Mouse (Mus musculus): ENCODE measurements around the gene Mrs2.

Gene Mrs2

DNA sequence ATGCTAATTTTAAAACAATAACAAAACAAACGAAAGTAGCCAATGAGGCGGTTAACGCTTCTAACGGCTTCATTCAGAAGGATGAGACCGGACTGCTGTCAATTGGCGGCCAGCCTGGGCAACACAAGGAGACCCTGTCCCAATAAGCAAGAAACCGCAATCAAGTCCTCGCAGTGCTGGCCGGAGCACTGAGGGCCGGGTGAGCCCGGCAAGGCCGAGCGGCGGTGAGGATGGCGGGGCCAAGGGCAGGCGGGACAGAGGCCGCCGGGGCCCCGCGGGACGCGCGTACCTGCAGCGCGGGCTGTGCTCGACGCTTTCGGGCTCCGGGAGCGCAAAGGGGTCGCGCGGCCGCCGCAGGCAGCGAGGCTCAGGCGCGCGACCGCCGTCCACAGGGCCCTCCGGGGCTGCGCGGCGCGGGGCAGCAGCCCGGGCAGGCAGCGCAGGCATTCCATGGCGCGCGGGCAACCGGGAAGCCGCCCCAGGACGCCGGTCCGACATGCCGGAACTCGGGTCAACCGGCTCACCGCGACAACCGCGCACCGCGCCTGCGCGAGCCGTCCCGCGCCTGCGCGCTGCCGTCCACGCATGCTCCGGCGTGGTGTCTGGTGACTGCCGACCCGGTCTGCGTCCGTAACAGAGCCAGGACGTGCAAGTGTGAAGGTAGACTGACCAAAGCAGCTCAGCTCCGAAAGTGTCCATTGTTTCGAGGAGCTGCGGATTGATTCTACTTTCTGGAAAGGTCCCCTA, at the start of gene Mrs2:
TSS of gene Mrs2 (minus strand) at position 587 of the 747 bp plus-strand sequence.
- peak; percentile 90 for DNase-seq (ENCODE audit: low read depth)

DNA sequence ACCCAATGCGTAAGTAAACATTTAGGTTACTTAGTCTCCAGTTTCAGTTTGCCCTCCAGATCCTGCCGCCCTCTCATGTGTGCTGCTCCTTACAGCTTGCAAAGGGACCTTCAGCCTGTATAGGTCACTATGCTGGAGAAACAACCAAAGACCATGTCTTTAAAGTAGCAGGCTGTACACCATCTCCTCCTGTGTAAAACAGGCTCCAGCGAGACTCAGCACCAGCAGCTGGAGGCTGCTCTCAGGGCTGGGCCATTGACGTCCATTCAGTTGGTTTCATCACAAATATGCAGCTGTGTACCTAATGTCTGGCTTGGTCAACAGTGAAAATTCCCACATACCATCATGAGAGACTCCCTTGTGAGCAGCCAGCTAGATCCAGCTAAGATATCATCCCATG, 49.6 kb upstream of the Mrs2 start:
- peak; percentile 4 for DNase-seq (ENCODE audit: low read depth)

DNA sequence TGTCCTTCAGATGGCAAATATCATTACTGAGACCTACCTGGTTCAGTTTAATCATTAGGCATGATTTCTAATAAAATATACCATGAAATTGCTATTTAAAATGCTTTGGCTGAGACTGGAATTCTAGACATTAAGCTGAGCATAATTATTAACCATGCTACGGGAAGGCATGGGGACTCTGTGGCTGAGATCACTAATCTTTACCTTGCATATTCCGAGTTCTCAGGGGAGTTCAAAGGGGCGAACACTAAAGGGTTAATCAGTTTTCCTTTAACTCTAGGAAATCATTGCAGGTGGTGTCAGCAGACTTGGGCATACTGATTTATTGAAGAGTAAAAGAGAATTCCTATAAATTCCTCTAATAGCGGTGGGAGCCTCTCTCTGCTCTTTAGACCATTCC, 47.0 kb upstream of the Mrs2 start:
- no peak for DNase-seq (ENCODE audit: low read depth)

DNA sequence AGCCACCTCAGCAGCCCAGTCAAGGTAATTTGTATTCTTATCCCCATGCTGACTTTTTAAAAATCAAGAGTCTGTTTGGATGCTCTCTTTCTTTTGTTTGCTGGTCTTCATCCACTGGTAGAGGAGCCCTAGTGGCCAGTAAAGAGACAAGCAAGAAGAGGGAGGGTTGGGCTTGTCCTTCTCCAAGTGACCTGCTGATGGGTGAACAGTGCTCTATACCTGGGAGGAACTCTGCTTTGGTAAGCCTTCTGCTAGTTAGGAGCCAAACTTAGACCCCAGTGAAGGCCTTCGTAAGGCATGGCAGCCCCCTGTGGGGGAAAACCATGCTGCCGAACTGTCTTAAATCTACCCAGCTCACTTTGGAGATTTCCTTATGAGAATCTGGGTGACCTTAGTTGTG, 46.5 kb upstream of the Mrs2 start:
- no peak for DNase-seq (ENCODE audit: low read depth)

DNA sequence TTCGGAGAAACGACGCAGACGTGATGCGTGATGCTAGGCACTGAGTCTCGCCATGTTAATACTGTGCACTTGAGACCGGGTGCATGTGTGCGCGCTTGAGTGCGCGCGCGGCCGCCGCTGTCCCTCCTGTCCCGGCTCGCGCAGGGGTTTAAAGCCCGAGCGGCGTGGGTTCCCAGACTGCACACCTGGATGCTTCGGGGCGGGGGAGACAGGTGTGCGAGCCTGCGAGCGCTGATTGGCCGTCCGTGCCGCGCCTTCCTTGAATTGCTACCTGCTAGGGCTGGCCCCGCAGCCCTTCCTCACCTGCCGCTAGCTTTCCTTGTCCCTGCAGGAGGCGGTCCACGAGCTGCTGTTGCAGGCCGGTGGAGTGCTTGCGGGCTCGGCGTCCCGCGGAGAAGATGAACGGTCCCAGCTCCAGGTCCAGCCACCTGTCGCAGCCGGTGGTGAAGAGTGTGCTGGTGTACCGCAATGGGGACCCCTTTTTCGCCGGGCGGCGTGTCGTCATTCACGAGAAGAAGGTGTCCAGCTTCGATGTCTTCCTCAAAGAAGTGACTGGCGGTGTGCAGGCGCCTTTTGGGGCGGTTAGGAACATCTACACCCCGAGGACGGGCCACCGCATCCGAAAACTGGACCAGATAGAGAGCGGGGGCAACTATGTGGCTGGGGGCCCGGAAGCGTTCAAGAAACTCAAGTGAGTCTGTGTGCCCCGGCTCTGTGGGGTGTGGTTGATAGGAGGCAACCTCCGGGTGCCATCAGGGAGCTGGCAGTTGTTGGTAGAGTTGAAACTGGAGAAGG, 35.9 kb upstream of the Mrs2 start, which contains the start of gene Dcdc2a:
TSS of gene Dcdc2a (plus strand) at position 132 of the 795 bp plus-strand sequence.
- no peak for DNase-seq (ENCODE audit: low read depth)

DNA sequence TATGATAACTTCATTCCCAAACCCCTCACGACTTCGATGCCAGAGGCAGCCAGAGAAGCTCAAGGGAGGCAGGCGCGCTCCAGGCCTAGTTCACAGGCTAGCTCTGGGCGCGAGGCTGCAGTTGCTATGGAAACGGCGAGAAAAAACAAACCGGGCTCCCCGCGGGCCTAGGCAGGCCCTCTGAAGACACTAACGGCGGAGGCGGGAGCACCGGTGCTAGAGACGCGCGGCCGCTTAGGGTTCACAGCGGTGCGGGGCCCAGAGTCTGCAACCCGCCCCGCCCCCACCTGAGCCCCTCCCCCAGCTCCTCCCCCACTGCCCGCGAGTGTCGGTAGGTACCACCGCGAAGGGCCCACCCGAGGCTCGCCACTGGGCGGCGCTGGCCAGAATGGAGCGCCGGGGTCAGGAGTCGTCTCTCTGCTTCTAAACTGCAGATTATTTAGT, 35.0 kb upstream of the Mrs2 start:
- DNase-seq (ENCODE audit: low read depth) = no peak

DNA sequence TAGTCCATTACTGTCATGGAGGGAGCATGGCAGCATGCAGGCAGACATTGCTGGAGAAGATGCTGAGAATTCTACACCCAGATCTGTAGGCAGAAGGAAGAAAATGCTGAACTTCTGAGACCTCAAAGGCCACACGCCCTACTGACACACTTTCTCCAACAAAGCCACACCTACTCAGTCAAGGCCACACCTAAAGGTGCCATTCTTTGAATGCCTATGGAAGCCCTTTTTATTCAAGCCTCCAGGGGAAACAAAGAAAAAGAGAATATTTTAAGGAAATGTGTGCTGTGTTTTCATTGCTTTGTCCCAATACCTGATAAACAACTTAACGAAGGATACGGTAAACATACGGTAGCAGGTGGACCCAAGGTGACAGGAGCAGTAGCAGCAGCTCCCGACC, 32.5 kb upstream of the Mrs2 start:
- no peak for DNase-seq (ENCODE audit: low read depth)

DNA sequence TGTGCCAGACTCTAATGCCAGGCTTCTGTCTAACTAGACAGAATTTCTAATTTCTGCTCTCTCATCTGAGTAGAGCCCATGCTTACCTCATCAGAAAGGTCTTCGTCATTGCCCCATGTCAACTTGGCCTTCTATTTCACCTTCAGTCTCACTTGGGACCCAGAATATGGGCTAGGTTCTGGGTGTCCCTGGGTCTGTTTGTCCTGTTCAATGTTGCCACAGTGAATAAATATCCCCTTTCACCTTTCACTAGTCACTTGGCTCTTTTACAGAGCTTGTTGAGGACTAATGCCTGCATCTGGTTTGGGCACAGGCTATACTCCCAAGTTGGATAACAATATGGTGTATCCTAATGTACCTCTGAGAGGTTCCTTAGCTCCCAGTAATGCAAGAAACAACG, 19.3 kb upstream of the Mrs2 start:
- DNase-seq (ENCODE audit: low read depth) = no peak

DNA sequence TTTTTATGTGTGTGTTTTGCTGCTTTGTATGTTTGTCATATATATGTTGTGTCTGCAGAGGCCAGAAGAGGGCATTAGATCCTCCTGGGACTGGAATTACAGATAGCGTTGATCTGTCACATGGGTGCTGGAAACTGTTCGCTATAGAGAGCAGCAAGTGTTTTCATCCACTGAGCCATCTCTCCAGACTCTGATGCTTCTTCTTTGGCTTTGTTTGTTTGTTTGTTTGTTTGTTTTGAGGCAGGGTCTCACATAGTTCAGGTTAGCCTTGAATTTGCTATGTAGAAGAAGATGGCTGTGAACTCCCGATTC, 6.9 kb upstream of the Mrs2 start:
- DNase-seq (ENCODE audit: low read depth) = no peak

DNA sequence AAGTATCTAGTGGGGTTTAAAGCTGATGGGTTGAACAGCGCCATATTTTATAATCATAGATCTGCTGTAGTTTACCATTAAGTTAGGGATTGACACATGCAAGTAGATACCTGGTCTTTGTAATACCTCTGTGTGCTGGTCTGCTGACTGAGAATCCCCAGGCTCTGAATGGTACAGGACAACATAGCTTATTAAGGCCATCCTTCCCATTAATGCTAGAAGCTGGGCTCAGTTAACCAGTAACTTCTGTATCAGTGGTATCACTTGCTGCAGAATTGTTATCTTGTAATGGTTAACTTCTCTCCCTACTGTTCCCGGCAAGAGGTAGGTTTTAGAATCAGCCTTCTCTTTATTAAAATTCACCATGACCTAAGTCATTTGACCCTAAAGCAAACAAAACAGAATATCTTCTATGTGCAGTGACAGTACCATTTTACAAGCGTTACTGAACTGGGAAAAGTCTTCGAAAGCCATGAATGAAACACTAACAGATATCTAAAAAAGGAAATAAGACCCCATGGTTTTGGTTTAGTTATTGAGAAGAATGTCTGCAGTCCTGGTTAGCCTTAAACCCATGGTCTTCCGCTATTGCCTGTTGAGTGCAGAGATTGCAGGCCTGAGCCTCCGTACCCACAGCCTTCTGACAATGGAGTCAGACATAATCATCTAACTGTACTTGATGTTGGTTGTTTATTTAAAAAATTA, 6.4 kb upstream of the Mrs2 start:
- no peak for DNase-seq (ENCODE audit: low read depth)

DNA sequence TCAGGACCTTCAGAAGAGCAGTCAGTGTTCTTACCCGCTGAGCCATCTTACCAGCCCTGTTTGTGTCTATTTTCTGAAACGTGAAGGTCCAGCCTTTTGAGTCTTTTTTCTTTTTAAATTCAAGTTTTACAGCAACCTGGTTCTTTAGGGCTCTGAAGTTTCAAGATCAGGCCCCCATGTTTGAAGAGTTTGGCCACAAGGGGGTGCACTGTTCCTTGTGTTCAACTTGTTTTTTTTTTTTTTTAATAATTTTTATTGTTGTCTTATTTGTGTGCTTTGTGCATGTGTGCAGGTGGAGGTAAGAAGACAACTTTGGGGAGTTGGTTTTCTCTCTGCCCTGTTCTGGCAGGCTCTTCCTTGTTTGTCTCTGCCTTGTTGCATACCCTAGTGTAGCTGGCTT, 4.5 kb upstream of the Mrs2 start:
- peak; percentile 77 for DNase-seq (ENCODE audit: low read depth)

DNA sequence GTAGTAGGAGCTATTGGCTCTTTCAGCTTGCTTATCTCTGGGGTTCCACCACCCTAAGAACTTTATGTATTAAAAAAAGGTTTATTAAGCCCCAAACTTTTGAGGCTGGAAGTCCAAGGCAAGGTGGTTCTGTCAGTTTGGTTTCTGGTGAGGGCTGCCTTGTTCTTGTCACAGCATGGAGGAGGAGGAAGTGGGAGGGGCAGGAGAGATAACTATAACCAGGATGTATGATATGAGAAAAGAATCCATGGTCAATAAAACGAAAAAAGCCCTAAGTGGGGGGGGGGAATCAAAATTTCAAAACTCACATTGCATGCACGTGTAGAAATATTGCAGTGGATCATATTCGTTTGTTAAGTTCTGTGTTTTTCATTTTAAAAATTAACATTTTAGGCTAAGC, 3.0 kb upstream of the Mrs2 start:
- no peak for DNase-seq (ENCODE audit: low read depth)

DNA sequence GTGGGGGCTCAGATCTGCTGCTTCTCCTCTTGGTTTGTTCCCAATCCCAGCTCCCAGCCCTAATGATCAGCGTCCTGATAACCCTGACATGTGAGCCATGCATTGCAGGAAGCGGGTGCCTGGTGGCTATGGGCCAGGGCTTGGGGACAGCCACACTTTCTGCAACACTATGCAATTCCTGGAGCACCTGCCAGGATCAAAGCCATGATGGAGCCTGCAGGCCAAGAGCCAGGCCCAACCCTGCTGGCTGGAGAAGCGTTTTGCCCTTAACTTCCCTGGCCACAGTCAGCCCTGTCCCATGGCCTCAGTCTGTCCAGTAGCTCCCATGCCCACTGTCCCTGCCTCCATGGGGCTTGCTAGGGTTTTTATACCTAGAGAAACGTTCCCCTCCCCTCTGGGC, 2.2 kb upstream of the Mrs2 start:
- DNase-seq (ENCODE audit: low read depth) = no peak

DNA sequence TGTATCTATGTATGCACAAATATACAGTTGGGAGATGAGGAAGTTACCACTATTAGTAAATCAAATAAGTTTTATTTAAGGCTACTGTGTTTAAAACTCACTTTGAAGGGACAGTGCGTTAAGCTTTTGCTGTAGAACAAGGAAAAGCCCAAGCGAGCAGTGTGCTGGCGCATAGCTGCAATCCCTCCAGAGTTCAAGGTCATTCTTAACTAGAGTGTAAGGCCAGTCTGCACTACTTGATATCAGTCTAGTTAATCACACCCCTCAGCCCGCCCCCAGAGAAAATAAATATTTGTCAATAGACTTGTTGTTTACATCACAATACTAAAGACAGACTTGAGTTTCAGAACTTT, 337 bp upstream of the Mrs2 start:
- no peak for DNase-seq (ENCODE audit: low read depth)

DNA sequence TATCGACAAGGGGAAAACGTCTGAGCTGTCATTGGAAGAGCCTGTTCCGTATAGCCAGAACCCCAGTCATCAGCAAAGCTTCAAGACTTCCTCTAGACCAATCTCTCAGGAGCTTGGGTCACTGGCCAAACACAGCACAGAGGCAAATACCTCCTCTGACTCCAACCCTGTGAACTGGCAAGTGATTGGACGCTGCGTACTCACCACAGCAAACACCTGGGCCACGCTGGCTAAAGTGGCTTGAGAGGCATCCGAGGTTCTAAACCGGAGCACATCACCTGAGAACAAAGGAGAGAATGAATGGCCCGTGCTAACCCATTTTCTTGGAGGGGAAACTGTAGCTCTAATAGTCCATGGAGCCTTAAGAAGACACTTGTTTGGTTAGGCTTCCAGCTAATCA, 1.9 kb downstream of the Mrs2 start:
- no peak for DNase-seq (ENCODE audit: low read depth)

DNA sequence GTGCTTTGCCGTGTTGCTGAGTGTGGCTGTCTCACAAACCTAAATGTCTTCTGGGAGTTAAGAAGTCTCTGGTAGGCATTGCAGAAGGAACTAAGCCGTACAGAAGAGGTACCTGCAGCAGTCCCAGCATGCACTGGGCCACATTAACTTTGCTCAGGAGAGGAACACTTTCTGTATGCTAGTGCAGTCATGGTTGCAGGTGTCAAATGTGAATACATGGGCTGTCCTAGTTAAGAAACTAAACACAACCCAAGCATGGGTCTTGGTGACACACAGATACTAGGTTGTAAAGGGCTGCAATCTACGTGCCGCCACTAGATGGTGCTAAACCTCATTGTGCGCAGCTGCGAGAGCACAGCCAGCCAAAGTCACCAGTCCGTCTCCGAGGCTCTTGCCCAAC, 13.1 kb downstream of the Mrs2 start:
- no peak for DNase-seq (ENCODE audit: low read depth)

DNA sequence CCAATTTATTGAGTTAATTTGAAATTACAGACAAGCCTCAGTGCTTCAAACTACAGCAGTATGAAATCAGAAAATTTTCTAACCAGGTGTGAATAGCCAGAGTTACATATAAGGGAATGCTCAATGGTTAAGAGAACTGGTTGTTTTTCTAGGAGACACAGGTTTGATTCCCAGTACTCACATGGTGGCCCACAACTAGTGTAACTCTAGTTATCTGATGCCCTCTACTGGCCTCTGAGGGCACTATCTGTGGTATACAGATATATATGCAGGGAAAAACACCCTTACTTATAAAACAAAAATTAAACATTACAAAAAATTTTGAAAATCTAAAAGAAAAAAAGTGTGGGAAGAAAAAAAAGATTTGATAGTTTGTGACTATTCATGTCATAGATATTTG, 17.2 kb downstream of the Mrs2 start:
- DNase-seq (ENCODE audit: low read depth) = peak; percentile 27

DNA sequence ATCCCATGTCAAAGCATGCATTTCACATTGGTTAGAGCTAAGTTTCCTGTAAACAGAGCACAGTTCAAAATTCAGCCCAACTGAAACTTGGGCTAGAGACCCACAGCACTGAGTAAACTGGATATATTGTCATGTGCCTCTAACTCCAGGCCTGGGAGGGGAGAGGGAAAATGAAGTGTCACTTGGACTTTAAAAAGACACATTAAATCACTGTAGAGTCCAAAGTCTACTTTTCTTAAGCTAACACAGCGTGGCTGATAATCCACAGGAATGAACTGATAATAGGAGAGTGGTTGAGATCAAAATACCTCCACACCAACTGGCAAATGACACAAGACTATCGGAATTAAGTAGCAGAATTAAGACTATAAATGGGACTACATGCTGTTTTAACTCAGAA, 20.6 kb downstream of the Mrs2 start:
- DNase-seq (ENCODE audit: low read depth) = no peak

DNA sequence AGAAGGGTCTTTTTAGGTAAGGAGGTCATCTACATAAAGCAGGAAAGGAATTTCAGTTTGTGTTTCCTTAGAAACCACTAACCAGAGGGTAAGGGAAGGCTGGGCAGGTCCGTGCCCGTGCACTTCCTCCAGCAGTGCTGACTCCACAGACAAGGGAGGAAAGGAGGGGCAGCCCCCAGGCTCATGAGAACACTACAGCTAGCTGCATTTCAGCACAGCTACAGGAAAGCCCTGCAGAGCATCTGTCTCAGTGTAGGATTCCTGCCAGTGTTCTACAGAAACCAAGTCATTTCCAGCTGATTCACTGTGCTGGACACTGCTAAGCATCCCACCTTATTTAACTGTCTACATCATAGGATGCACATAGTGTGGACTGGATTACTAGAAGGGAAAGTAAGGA, 27.0 kb downstream of the Mrs2 start:
- no peak for DNase-seq (ENCODE audit: low read depth)

DNA sequence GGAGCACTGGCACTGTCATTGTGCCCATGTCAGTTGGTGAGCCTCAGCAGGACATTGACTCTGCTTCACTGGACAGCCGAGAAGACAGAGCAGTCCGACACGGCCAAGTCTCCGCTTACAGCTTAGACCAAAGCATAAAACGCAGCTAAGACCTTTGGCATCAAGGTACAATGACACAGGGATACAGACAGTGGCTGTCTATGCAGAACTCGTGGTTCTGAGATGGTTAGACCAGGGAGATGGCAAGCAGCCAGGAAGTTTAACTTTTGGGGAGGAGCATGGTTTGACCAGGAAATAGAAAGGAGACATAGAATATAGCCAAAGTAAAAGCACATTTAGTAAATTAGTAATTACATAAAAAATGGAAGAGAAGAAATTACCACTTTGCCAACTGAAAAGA, 31.2 kb downstream of the Mrs2 start:
- DNase-seq (ENCODE audit: low read depth) = no peak

DNA sequence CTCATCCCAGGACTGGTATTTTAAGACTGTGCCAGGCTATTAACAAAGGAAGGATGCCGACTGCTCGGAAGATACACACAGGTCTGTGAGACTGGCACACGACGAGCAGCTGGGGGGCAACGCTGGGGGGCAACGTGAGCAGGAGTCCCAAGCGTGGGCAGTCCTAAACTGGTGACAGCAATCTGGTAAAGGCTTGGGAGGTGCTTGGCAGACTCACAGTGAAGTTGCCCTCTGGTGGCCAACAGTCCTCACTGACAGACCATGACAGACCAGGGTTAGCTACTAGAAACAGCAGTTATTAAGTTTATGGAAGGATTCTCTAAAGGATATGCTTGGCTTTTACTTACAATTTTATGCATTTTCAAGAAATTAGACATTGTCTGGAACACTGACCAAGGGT, 31.8 kb downstream of the Mrs2 start:
- DNase-seq (ENCODE audit: low read depth) = peak; percentile 65

DNA sequence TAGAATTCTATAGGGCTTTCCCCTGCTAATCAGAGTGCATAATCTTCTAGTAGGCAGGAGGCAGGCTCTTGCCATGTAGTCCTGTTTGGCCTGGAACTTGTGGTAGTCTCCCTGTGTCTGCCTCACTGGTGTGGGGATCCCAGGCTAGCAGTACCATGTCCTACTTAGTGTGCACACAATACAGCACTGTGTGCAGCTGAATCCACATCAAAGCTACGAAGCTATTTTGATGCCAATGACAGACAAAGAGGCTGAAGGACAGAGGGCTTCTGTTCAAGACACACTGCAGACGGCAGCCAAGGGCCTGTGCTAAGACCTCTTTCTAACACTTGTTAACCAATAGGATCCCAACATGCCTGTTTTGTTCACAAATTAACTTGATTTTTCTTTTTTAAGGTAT, 34.7 kb downstream of the Mrs2 start:
- DNase-seq (ENCODE audit: low read depth) = no peak

DNA sequence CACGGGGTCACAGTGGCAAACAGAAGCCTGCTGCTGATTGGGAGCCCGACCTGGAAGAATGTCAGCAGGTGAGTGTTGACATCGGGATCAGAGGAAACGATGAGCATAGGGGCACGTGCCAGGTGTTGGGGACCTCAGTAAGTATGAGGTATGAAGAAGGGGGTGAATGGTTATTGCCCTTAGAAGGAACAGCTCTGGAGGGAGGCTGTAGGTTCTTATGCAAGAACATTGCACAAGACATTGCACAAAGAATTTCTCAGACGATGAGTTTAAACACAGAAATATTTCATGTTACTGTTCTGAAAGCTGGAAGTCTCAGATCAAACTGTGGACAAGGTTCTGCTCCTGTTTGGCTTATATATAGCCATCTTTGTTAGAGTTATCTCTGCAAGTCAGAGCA, 39.1 kb downstream of the Mrs2 start:
- DNase-seq (ENCODE audit: low read depth) = peak; percentile 46

All from NIH3T3 (cell line).